Mouse (Mus musculus): ENCODE measurements around the gene Tbcel.
A peak's percentile ranks its signal among the peaks of the same experiment; 100 is the strongest.

The Tbcel gene

DNA sequence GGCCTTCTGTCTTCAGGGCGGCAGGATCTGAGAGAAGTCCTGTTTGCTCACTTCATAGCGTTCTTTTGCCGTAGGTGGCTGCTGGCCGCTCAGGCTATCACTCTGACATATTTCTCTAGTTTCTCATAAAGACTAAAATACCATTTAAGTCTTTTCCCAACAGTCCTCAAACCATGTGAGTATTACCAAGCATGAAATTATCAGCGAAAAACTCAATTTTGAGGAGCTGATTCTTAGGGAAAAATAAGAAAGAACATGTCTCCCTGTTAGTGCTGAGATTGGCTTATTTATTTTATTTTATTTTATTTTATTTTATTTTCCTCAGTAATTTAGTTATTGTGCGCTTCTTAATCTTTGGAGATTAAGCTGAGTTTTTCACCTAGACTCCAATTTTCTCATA lies at the start of gene Tbcel:
Gene Tbcel, minus strand, starts transcription at position 101 of the 400 bp plus-strand sequence.
- DNase-seq = no peak

DNA sequence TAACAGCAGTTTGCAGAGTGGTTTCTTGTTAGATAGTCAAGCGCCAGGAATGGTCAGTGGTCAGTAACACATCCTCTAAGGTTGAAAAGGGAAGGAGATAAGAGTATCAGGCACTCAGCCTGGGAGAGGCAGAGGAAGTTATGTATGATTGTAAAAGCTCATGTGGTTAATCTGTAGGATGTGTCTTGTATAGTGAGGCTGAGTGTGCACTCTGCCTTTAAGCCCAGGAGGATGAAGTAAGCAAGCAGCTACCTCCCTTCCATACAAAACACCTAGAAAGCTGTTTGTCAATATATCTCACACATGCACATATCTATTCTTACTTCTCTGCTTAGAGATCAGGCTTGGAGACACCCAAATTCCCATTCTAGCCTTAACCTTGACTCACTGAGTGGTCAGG lies 47.6 kb upstream of the Tbcel start:
- DNase-seq = no peak

- DNase-seq = peak; percentile 97
Measured at GRCm38 (mm10) chr9:42550116-42550515, 42.5 kb upstream of the Tbcel start.

DNA sequence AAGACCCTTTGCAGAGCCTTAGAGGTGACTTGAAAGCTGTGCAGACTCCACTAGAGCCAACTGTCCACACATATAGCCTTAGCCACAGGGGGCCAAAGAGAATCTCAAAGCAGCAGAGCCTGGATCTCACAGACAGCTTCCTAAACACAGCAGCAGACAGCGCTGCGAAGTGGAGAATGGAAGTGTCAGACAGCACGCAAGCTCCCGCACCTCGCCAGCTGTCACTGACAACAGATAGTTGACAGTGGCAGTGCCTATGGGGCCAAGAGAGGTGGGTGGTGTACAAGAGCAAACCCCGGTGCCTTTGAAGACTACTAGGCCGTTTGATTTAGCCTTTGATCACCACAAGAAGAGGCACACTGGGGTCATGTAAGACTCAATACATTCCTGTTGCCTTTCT lies 41.4 kb upstream of the Tbcel start:
- no peak for DNase-seq

- DNase-seq = peak; percentile 28
Measured at GRCm38 (mm10) chr9:42544521-42544920, 36.9 kb upstream of the Tbcel start.

GRCm38 (mm10) chr9:42533491-42533890 lies 25.9 kb upstream of the Tbcel start:
- DNase-seq = no peak

DNA sequence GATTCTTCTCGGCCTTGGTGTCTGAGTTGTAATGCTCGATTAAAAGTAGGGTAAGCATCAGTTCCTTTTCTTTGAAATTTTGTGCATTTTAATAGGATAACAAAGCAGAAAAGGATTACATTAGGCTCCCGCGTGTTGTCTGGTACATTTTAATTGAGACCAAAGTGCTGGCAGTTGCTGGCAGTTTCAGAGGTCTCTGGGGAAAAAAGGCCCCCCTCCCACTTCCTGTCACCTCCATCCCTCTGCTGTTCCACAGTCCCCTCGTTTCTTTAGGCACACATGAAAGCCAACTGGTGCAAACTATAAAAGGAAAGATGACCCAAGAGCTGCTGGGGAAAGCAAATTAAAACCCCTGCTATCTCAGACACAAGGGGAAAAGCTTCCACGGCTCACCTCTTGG lies 25.4 kb upstream of the Tbcel start:
- no peak for DNase-seq

DNA sequence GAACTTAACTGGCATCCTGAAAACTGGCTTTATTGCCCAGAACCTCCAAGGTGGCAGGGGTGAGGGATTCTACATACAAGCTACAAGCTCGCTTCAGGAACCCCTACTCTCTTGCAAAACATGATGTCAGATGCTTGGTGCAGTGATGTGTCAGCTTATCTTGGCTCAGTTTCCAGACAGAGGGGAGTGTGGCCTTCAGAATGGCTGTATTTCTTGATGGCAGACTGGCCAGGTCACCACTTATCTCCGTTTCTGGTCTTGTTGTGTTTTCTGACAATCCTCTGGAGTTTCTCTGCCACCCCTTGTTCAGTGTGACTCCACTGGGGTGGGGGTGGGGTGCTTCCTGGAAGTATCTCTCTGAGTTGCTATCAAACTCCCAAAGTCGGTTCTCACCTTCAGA lies 24.3 kb upstream of the Tbcel start:
- DNase-seq = no peak

- peak; percentile 56 for DNase-seq
Measured at GRCm38 (mm10) chr9:42530221-42531152, 22.9 kb upstream of the Tbcel start.

- peak; percentile 63 for DNase-seq
Measured at GRCm38 (mm10) chr9:42520587-42521084, 13.0 kb upstream of the Tbcel start.

DNA sequence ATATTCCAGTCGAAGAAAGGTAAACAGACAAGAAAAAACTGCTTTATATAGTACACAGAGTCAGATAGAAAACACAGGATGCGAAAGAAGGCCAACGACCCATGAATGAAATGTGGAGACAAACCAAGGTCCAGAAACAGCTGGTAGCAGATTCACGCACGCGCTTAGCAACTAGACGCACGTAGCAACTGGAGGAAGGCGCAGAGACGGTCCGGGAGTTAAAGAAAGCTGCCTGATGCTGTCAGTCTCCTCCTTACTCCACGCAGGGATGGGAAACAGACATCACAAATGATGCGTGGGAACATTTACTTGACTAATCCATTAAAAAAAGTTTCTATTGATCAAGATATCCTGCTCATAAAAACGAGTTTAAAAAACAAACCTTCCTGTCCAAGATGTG lies 10.6 kb upstream of the Tbcel start:
- DNase-seq = no peak

DNA sequence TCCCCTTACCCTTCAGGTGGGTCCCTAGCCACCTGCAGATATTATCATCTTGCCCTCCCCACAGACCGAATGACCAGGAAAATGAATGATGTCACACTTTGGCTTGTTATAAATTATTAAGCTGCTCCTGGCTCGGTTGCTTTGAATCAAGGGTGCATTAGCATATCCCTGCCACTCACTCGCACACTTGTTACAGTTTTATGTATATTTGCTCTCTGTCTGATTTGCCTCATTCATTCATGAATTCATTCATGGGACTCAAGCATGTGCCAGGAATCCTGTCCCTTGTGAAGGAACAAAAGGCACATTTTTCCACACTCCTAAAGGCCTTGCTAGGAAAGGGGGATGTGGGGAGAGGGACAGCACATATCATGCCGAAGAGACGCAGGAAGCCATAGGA lies 5.5 kb upstream of the Tbcel start:
- no peak for DNase-seq

DNA sequence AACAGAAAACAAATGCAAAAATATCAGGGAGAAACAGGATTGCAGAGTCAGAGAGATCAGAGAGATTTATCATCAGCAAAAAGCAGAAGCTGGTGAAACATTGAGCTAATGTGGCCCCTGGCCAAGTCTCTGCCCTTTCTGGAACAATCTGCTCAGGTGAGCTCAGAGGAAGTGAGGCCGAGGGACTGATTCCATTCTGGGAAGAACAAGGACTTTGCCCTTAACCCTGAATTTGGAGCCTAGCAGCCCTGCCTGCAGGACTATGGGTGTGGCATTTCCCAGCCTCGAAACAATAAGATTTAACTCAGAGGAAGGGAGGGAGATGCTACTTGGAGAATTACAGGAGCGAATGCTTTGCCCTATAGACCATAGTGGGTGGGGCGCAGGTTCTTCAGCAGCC lies 4.7 kb upstream of the Tbcel start:
- DNase-seq = no peak

DNA sequence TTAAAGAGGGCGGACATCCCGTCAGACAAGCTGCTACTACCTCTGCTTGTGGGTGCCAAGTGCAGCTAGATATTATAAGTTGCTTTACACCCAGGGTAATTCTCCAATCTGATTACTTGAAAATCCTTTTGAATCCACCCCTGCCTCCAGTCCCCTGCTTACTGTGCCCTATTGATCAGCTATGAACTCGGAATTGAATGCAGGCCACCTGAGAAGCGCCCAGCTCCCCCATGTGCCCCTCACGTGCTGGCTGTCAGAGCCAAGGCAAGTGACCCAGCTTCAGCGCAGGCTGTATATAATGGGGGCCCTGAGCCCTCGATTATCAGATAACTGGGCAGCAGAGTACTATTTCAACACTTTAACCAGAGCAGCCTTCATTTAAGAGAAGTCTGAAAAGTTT lies 626 bp upstream of the Tbcel start:
- no peak for DNase-seq

GRCm38 (mm10) chr9:42507022-42507421 lies 587 bp downstream of the Tbcel start:
- no peak for DNase-seq

GRCm38 (mm10) chr9:42504971-42505510 lies 2.6 kb downstream of the Tbcel start:
- no peak for DNase-seq

GRCm38 (mm10) chr9:42504559-42504958 lies 3.0 kb downstream of the Tbcel start:
- no peak for DNase-seq

GRCm38 (mm10) chr9:42503709-42504108 lies 3.9 kb downstream of the Tbcel start:
- no peak for DNase-seq

- no peak for DNase-seq
Measured at GRCm38 (mm10) chr9:42496296-42496695, 11.3 kb downstream of the Tbcel start.

- DNase-seq = no peak
Measured at GRCm38 (mm10) chr9:42491780-42492179, 15.8 kb downstream of the Tbcel start.

- DNase-seq = no peak
Measured at GRCm38 (mm10) chr9:42490589-42491382, 16.8 kb downstream of the Tbcel start.

DNA sequence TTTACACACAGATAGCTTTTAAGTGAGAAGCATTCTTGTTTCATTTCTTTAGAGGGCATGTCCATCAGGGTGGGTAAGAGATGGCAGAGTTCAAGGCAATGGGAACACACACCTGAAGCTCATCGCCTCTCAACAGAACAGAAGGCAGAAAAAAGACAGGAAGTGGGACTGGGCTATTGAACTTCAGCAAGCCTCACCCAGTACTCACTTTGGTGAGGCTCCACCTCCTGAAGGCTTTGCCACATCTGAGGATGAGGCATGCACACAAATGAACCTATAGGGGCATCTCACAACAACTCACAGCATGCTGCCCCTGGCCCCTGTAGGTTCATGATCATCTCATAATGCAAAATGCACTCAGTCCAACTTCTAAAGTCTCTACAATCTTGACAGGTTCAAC lies 19.5 kb downstream of the Tbcel start:
- no peak for DNase-seq

- no peak for DNase-seq
Measured at GRCm38 (mm10) chr9:42486913-42487312, 20.7 kb downstream of the Tbcel start.

DNA sequence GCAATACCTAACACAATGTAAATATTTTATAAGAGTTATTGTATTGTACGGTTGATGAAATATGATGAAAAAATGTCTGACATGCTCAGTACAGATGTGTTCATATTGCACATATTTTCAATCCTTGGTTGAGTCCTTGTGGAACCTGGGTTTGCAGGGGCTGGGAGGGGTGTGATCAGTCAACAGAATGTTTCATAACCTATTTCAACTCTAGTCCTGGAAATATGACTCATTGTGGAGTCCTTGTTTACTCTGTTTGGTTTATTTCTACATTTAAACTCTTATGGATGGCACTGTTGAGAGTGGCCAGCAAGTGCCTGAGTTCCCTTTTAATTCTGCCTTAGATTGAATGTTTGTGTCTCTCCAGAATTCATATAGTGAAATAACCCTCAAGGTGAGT lies 22.9 kb downstream of the Tbcel start:
- no peak for DNase-seq

All from right cerebral cortex, postnatal 4 days (tissue).